Mouse (Mus musculus): ENCODE data around the gene Ptprn2. TPM values are rescaled to one million over a fixed set of nuclear protein-coding genes. Genes with fewer than 3 reads are reported as not detected.

Gene Ptprn2
- polyA plus RNA-seq, 1 experiment = 0.37 TPM

- no peak overlapping the region for H3K4me3 ChIP-seq (ENCODE audit: low read depth, low read length)
- no peak overlapping the region for H3K9ac ChIP-seq (ENCODE audit: low read depth, poor library complexity, severe bottlenecking)
- no peak overlapping the region for H3K27ac ChIP-seq (ENCODE audit: insufficient read depth, low read length)
- TF ChIP-seq POLR2A (IDR thresholded peaks at IDR 0.05; ENCODE audit: insufficient read depth, low read length) (no peak), CTCF (IDR thresholded peaks at IDR 0.05; ENCODE audit: low read depth, low read length) (no peak), EP300 (IDR thresholded peaks at IDR 0.05; ENCODE audit: insufficient read depth, low read depth, low read length) (no peak)
- H3K27me3 ChIP-seq (ENCODE audit: control insufficient read depth, insufficient read depth, low read length, poor library complexity, severe bottlenecking) = no peaks in the 10 kb centered on the region
- peaks cover 10% of the 10 kb centered on the region for H3K4me1 ChIP-seq (ENCODE audit: control insufficient read depth, insufficient read depth, low read length)
- no peaks in the 10 kb centered on the region for H3K9me3 ChIP-seq (replicated peaks; ENCODE audit: control insufficient read depth, insufficient read depth, low read length, poor library complexity, severe bottlenecking)
- H3K36me3 ChIP-seq (ENCODE audit: control insufficient read depth, insufficient read depth, low read length, poor library complexity, severe bottlenecking) = no peaks in the 10 kb centered on the region
Measured at GRCm38 (mm10) chr12:117265211-117265610, 779.7 kb downstream of the Ptprn2 start.

- H3K9me3 ChIP-seq (replicated peaks; ENCODE audit: control insufficient read depth, insufficient read depth, low read length, poor library complexity, severe bottlenecking) = no peaks in the 10 kb centered on the region
- TF ChIP-seq EP300 (IDR thresholded peaks at IDR 0.05; ENCODE audit: insufficient read depth, low read depth, low read length) (no peak), POLR2A (IDR thresholded peaks at IDR 0.05; ENCODE audit: insufficient read depth, low read length) (no peak), CTCF (IDR thresholded peaks at IDR 0.05; ENCODE audit: low read depth, low read length) (no peak)
- no peak overlapping the region for H3K9ac ChIP-seq (ENCODE audit: low read depth, poor library complexity, severe bottlenecking)
- no peak overlapping the region for H3K4me3 ChIP-seq (ENCODE audit: low read depth, low read length)
- no peaks in the 10 kb centered on the region for H3K27me3 ChIP-seq (ENCODE audit: control insufficient read depth, insufficient read depth, low read length, poor library complexity, severe bottlenecking)
- H3K4me1 ChIP-seq (ENCODE audit: control insufficient read depth, insufficient read depth, low read length) = no peaks in the 10 kb centered on the region
- H3K27ac ChIP-seq (ENCODE audit: insufficient read depth, low read length) = no peak overlapping the region
- H3K36me3 ChIP-seq (ENCODE audit: control insufficient read depth, insufficient read depth, low read length, poor library complexity, severe bottlenecking) = no peaks in the 10 kb centered on the region
Measured at GRCm38 (mm10) chr12:117268543-117269172, 783.1 kb downstream of the Ptprn2 start.

GRCm38 (mm10) chr12:117269310-117269709 is 783.8 kb downstream of the Ptprn2 start:
- no peak overlapping the region for H3K27ac ChIP-seq (ENCODE audit: insufficient read depth, low read length)
- no peak overlapping the region for H3K9ac ChIP-seq (ENCODE audit: low read depth, poor library complexity, severe bottlenecking)
- H3K4me3 ChIP-seq (ENCODE audit: low read depth, low read length) = no peak overlapping the region
- no peaks in the 10 kb centered on the region for H3K27me3 ChIP-seq (ENCODE audit: control insufficient read depth, insufficient read depth, low read length, poor library complexity, severe bottlenecking)
- TF ChIP-seq EP300 (IDR thresholded peaks at IDR 0.05; ENCODE audit: insufficient read depth, low read depth, low read length) (no peak), CTCF (IDR thresholded peaks at IDR 0.05; ENCODE audit: low read depth, low read length) (no peak), POLR2A (IDR thresholded peaks at IDR 0.05; ENCODE audit: insufficient read depth, low read length) (no peak)
- H3K9me3 ChIP-seq (replicated peaks; ENCODE audit: control insufficient read depth, insufficient read depth, low read length, poor library complexity, severe bottlenecking) = no peaks in the 10 kb centered on the region
- no peaks in the 10 kb centered on the region for H3K4me1 ChIP-seq (ENCODE audit: control insufficient read depth, insufficient read depth, low read length)
- H3K36me3 ChIP-seq (ENCODE audit: control insufficient read depth, insufficient read depth, low read length, poor library complexity, severe bottlenecking) = no peaks in the 10 kb centered on the region

- Histone ChIP-seq H3K36me3 (ENCODE audit: control insufficient read depth, insufficient read depth, low read length, poor library complexity, severe bottlenecking) (no peaks in the 10 kb centered on the region), H3K9ac (ENCODE audit: low read depth, poor library complexity, severe bottlenecking) (no peak overlapping the region), H3K4me1 (ENCODE audit: control insufficient read depth, insufficient read depth, low read length) (no peaks in the 10 kb centered on the region), H3K4me3 (ENCODE audit: low read depth, low read length) (no peak overlapping the region), H3K27ac (ENCODE audit: insufficient read depth, low read length) (no peak overlapping the region), H3K9me3 (replicated peaks; ENCODE audit: control insufficient read depth, insufficient read depth, low read length, poor library complexity, severe bottlenecking) (no peaks in the 10 kb centered on the region), H3K27me3 (ENCODE audit: control insufficient read depth, insufficient read depth, low read length, poor library complexity, severe bottlenecking) (no peaks in the 10 kb centered on the region)
- TF ChIP-seq POLR2A (IDR thresholded peaks at IDR 0.05; ENCODE audit: insufficient read depth, low read length) (no peak), EP300 (IDR thresholded peaks at IDR 0.05; ENCODE audit: insufficient read depth, low read depth, low read length) (no peak), CTCF (IDR thresholded peaks at IDR 0.05; ENCODE audit: low read depth, low read length) (no peak)
Measured at GRCm38 (mm10) chr12:117270199-117270598, 784.7 kb downstream of the Ptprn2 start.

- no peak overlapping the region for H3K27ac ChIP-seq (ENCODE audit: insufficient read depth, low read length)
- no peaks in the 10 kb centered on the region for H3K9me3 ChIP-seq (replicated peaks; ENCODE audit: control insufficient read depth, insufficient read depth, low read length, poor library complexity, severe bottlenecking)
- H3K27me3 ChIP-seq (ENCODE audit: control insufficient read depth, insufficient read depth, low read length, poor library complexity, severe bottlenecking) = no peaks in the 10 kb centered on the region
- TF ChIP-seq EP300 (IDR thresholded peaks at IDR 0.05; ENCODE audit: insufficient read depth, low read depth, low read length) = no peak
- H3K4me3 ChIP-seq (ENCODE audit: low read depth, low read length) = no peak overlapping the region
- no peak overlapping the region for H3K9ac ChIP-seq (ENCODE audit: low read depth, poor library complexity, severe bottlenecking)
- H3K4me1 ChIP-seq (ENCODE audit: control insufficient read depth, insufficient read depth, low read length) = no peaks in the 10 kb centered on the region
- no peaks in the 10 kb centered on the region for H3K36me3 ChIP-seq (ENCODE audit: control insufficient read depth, insufficient read depth, low read length, poor library complexity, severe bottlenecking)
Measured at GRCm38 (mm10) chr12:117273166-117273565, 787.6 kb downstream of the Ptprn2 start.

GRCm38 (mm10) chr12:117274576-117274975 is 789.1 kb downstream of the Ptprn2 start:
- no peak overlapping the region for H3K4me3 ChIP-seq (ENCODE audit: low read depth, low read length)
- H3K36me3 ChIP-seq (ENCODE audit: control insufficient read depth, insufficient read depth, low read length, poor library complexity, severe bottlenecking) = no peaks in the 10 kb centered on the region
- no peak overlapping the region for H3K9ac ChIP-seq (ENCODE audit: low read depth, poor library complexity, severe bottlenecking)
- TF ChIP-seq EP300 (IDR thresholded peaks at IDR 0.05; ENCODE audit: insufficient read depth, low read depth, low read length) (no peak), POLR2A (IDR thresholded peaks at IDR 0.05; ENCODE audit: insufficient read depth, low read length) (no peak), CTCF (IDR thresholded peaks at IDR 0.05; ENCODE audit: low read depth, low read length) (no peak)
- H3K27me3 ChIP-seq (ENCODE audit: control insufficient read depth, insufficient read depth, low read length, poor library complexity, severe bottlenecking) = no peaks in the 10 kb centered on the region
- H3K27ac ChIP-seq (ENCODE audit: insufficient read depth, low read length) = no peak overlapping the region
- no peaks in the 10 kb centered on the region for H3K4me1 ChIP-seq (ENCODE audit: control insufficient read depth, insufficient read depth, low read length)
- H3K9me3 ChIP-seq (replicated peaks; ENCODE audit: control insufficient read depth, insufficient read depth, low read length, poor library complexity, severe bottlenecking) = no peaks in the 10 kb centered on the region

All from ES-Bruce4 (cell line).